Mouse (Mus musculus) erythroblast, embryonic 14.5 days (primary cell): ENCODE results near the gene Ints7.

Source experiments
- GATA1 ChIP-seq: IDR thresholded peaks from 2 replicates; pipeline ENCODE4 v1.6.1; 2012; ENCODE audit warnings: low read length, inconsistent platforms, mixed read lengths
- TAL1 ChIP-seq: IDR thresholded peaks from 3 replicates; pipeline ENCODE4 v1.6.1; 2012; ENCODE audit warnings: low read length, inconsistent platforms, mixed read lengths

DNA sequence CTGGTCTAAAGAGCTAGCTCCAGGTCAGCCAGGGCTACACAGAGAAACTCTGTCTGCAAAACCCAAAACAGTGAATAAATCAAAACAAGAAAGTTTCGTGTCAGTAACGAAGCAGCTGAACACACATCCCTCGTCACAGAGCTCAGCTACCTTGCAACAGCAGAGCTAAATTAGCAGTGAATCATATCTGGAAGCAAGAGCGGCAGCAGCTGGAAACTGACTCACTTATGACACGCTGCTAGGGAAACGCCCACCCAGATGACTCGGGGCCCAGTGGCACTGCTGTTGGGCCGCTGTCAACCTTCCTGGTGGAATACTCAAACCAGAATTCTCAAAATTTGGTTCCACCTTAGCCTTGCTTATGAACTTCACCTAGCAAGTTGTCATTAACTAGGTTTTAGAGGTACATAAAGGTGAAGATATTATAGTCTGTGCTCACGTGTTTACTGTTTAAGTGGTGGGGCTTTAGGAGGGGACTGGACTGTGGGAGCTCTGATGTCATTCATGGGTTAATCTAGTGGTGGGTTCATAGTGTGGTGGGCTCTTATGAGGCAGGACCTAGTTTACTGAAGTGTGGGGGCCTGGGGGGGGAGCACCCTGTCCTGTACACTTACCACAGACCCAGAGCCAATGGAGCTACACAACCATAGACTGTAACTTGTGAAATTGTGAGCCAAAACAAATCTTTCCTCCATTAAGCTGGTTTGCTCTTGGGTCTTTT is 86.9 kb downstream of the Ints7 start:
- TF ChIP-seq GATA1 (no peak), TAL1 (no peak)
